Mouse (Mus musculus) central nervous system, embryonic 18 days (tissue): ENCODE results near the gene Gm9936. TPM values are rescaled to one million over a fixed set of nuclear protein-coding genes. Genes with fewer than 3 reads are reported as not detected.

Experiments used
- polyA plus RNA-seq: library from polyadenylated mRNA; depleted of rRNA; stranded (reverse); fragments of >200 nt; gene quantifications from 2 replicates; pipeline ENCODE4 v1.2.3, GENCODE M21; 2012; rRNA removed

Gene Gm9936
- 2.7 and 3.0 TPM in 2 replicates for polyA plus RNA-seq

DNA sequence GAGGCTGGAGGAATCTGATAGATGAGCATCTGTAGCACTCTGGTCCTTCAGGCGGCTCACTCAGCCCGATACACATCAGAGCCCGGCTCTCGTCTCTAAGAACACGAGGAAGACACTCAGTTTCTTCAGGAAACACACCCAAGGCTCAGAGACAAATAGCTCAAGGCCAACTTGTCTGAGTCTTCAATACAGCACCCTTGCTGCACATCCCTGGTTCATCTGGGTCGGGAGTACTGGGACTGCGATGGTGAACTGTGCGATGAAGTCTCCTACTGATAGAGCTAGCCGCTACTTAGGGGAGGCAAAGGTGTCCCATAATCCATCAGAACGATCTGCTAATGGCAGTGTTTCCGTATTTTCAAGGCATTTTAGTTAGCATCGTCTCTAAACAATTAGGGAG lies at the start of gene Gm9936:
Gm9936 (minus strand) TSS at position 101 of the 400 bp plus-strand sequence.

DNA sequence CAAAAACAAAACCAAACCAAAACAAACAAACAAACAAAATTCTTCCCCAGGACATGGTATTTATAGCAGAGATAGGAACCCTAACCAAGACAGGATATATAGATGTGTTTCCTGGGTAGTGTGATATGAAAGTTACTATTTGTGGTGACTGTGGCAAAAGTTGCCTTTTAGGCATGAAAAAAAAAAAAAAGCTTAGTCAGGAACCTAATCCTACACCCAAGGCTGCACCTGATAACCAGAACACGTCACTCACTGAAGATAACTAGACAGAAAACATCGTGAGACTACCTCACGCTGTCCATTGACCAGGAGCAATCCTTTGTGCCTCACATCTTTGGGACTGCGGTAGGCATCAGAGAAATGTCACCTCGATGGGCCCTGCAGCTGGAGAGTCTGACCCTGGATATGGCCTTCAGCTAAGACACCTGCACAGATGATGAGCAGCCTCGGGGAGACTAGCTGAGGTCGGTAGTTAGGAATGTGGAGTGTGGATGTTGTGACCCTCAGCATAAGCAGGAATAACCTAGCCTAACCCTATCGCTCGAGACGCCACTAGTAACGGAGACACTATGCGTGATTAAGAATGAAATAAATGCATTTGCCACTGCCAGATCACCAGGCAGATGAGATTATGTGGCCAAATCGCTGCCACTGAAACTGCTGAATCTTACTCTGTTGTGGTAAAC lies 38.3 kb upstream of the Gm9936 start, which contains the start of gene Oasl2:
Oasl2 (plus strand) TSS at position 249 of the 686 bp plus-strand sequence.

GRCm38 (mm10) chr5:114853364-114853763 lies 5.1 kb downstream of the Gm9936 start, which contains the start of gene 4930519G04Rik:
TSS of gene 4930519G04Rik (plus strand) at chr5:114853664.

GRCm38 (mm10) chr5:114822796-114823688 lies 35.4 kb downstream of the Gm9936 start, which contains the start of gene 1500011B03Rik:
TSS of gene 1500011B03Rik (minus strand) at chr5:114823468.

Other genes with a start within 250 kb of the Gm9936 start
- 1.6 and 2.9 TPM in 2 replicates for gene Trpv4, start 200.3 kb downstream of the Gm9936 start, polyA plus RNA-seq
- gene Gltp, start 167.7 kb downstream of the Gm9936 start, polyA plus RNA-seq: 20.7 and 21.5 TPM in 2 replicates
- gene Tchp, start 150.9 kb downstream of the Gm9936 start, polyA plus RNA-seq: 23.3 and 23.6 TPM in 2 replicates
- gene Ankrd13a, start 84.0 kb downstream of the Gm9936 start, polyA plus RNA-seq: 41.3 and 44.4 TPM in 2 replicates
- gene Git2, start 83.2 kb downstream of the Gm9936 start, polyA plus RNA-seq: 50.3 and 50.9 TPM in 2 replicates
- 248 and 254 TPM in 2 replicates for gene 1500011B03Rik, start 35.2 kb downstream of the Gm9936 start, polyA plus RNA-seq
- not detected in 2 replicates for gene 4930519G04Rik, start 5.0 kb downstream of the Gm9936 start, polyA plus RNA-seq
- gene Oasl2, start 38.3 kb upstream of the Gm9936 start, polyA plus RNA-seq: 5.6 and 7.2 TPM in 2 replicates
- 0.32 and 0.71 TPM in 2 replicates for gene Oasl1, start 64.6 kb upstream of the Gm9936 start, polyA plus RNA-seq
- 97.8 and 102 TPM in 2 replicates for gene 2210016L21Rik, start 83.5 kb upstream of the Gm9936 start, polyA plus RNA-seq
- gene Hnf1a, start 112.4 kb upstream of the Gm9936 start, polyA plus RNA-seq: not detected in 2 replicates
- gene Sppl3, start 152.5 kb upstream of the Gm9936 start, polyA plus RNA-seq: 96.3 and 106 TPM in 2 replicates
- 0.21 and 0.31 TPM in 2 replicates for gene Gm10401, start 239.6 kb upstream of the Gm9936 start, polyA plus RNA-seq